Mouse (Mus musculus): ENCODE data around the gene Cds2. TPM values are rescaled to one million over a fixed set of nuclear protein-coding genes. Genes with fewer than 3 reads are reported as not detected.
"Not testable (repeated sequence)": the region's sequence is repeated elsewhere in the genome, so short reads cannot be mapped to it uniquely, and the experiment has no call there.

Cds2 gene
- polyA plus RNA-seq, 1 experiment from 2014 or later: 17.1 TPM

GRCm38 (mm10) chr2:132240457-132240856, 22.5 kb upstream of the Cds2 start:
- WGBS: 11% methylated on average over 8 of the region's 10 CpGs
- peaks cover 22% of the 10 kb centered on the region for H3K36me3 ChIP-seq (ENCODE audit: insufficient read depth)
- not testable (repeated sequence) for H3K27me3 ChIP-seq (ENCODE audit: insufficient read depth, low read length); H3K4me3 ChIP-seq (ENCODE audit: low read depth, low read length); H3K4me1 ChIP-seq (ENCODE audit: insufficient read depth); H3K9ac ChIP-seq; H3K27ac ChIP-seq (ENCODE audit: low read depth); H3K4me2 ChIP-seq; H3K9me3 ChIP-seq (ENCODE audit: low read depth, low read length)
- peak; percentile 77 for DNase-seq
- ATAC-seq (ENCODE audit: insufficient read depth): peak; percentile 55; the same call in 1 of the 2 replicates
- peak; percentile 67 for TF ChIP-seq CTCF (IDR thresholded peaks at IDR 0.05; ENCODE audit: low read depth)

- TF ChIP-seq CTCF (IDR thresholded peaks at IDR 0.05; ENCODE audit: low read depth): no peak
- H3K9me3 ChIP-seq (ENCODE audit: low read depth, low read length): no peaks in the 10 kb centered on the region
- H3K4me1 ChIP-seq (ENCODE audit: insufficient read depth): no peaks in the 10 kb centered on the region
- DNase-seq (no peak), ATAC-seq (ENCODE audit: insufficient read depth) (no peak)
- H3K27me3 ChIP-seq (ENCODE audit: insufficient read depth, low read length): no peaks in the 10 kb centered on the region
- WGBS: 92% methylated on average over 3 of the region's 3 CpGs
- H3K36me3 ChIP-seq (ENCODE audit: insufficient read depth): peaks cover 28% of the 10 kb centered on the region
- H3K27ac ChIP-seq (ENCODE audit: low read depth): no peak overlapping the region
- H3K4me2 ChIP-seq: no peak overlapping the region
- no peak overlapping the region for H3K4me3 ChIP-seq (ENCODE audit: low read depth, low read length)
- H3K9ac ChIP-seq: no peak overlapping the region
Observed at GRCm38 (mm10) chr2:132243370-132243769, 19.6 kb upstream of the Cds2 start.

- Histone ChIP-seq H3K4me3 (ENCODE audit: low read depth, low read length) (peak within 1 kb of the TSS; percentile 58), H3K9me3 (ENCODE audit: low read depth, low read length) (no peaks in the 10 kb centered on the region), H3K4me2 (peak within 1 kb of the TSS; percentile 84), H3K27me3 (ENCODE audit: insufficient read depth, low read length) (no peaks in the 10 kb centered on the region), H3K27ac (ENCODE audit: low read depth) (peak within 1 kb of the TSS; percentile 90), H3K36me3 (ENCODE audit: insufficient read depth) (peaks cover 53% of the 10 kb centered on the region), H3K9ac (peak within 1 kb of the TSS; percentile 79), H3K4me1 (ENCODE audit: insufficient read depth) (peaks cover 8% of the 10 kb centered on the region; the same call in 1 of the 2 replicates)
- peak; percentile 99 for DNase-seq
- peak; percentile 91 for ATAC-seq (ENCODE audit: insufficient read depth)
- peak; percentile 43; the same call in 1 of the 2 replicates for TF ChIP-seq CTCF (IDR thresholded peaks at IDR 0.05; ENCODE audit: low read depth)
- 5% methylated on average over 50 of the region's 50 CpGs for WGBS
Observed at GRCm38 (mm10) chr2:132247539-132248313, 15.2 kb upstream of the Cds2 start, which contains the start of gene Tmem230. Gene Tmem230 (minus strand): TSS chr2:132247807.

GRCm38 (mm10) chr2:132251911-132252310, 11.0 kb upstream of the Cds2 start:
- WGBS: 4% methylated on average over 8 of the region's 8 CpGs
- TF ChIP-seq CTCF (IDR thresholded peaks at IDR 0.05; ENCODE audit: low read depth): no peak
- ATAC-seq (ENCODE audit: insufficient read depth): no peak

GRCm38 (mm10) chr2:132252542-132253528, 10.1 kb upstream of the Cds2 start, which contains the start of gene Pcna:
Gene Pcna (minus strand): TSS chr2:132253314.
- Histone ChIP-seq H3K9ac (peak within 1 kb of the TSS; percentile 81), H3K4me2 (peak within 1 kb of the TSS; percentile 74), H3K4me3 (ENCODE audit: low read depth, low read length) (peak within 1 kb of the TSS; percentile 67), H3K4me1 (ENCODE audit: insufficient read depth) (peaks cover 8% of the 10 kb centered on the region), H3K27ac (ENCODE audit: low read depth) (peak within 1 kb of the TSS; percentile 91), H3K36me3 (ENCODE audit: insufficient read depth) (peaks cover 33% of the 10 kb centered on the region), H3K27me3 (ENCODE audit: insufficient read depth, low read length) (no peaks in the 10 kb centered on the region), H3K9me3 (ENCODE audit: low read depth, low read length) (no peaks in the 10 kb centered on the region)
- WGBS: under 1% methylated on average over 77 of the region's 79 CpGs
- no peak for TF ChIP-seq CTCF (IDR thresholded peaks at IDR 0.05; ENCODE audit: low read depth)
- peak; percentile 99 for ATAC-seq (ENCODE audit: insufficient read depth)
- DNase-seq: peak; percentile 99

More at GRCm38 (mm10) chr2:132251911-132252310, 11.0 kb upstream of the Cds2 start:
- H3K9ac ChIP-seq: peak overlapping the region; percentile 81
- H3K27me3 ChIP-seq (ENCODE audit: insufficient read depth, low read length): no peaks in the 10 kb centered on the region
- H3K36me3 ChIP-seq (ENCODE audit: insufficient read depth): peaks cover 34% of the 10 kb centered on the region
- no peak for DNase-seq
- peak overlapping the region; percentile 67 for H3K4me3 ChIP-seq (ENCODE audit: low read depth, low read length)
- peak overlapping the region; percentile 74 for H3K4me2 ChIP-seq
- H3K9me3 ChIP-seq (ENCODE audit: low read depth, low read length): no peaks in the 10 kb centered on the region
- H3K4me1 ChIP-seq (ENCODE audit: insufficient read depth): peaks cover 8% of the 10 kb centered on the region
- H3K27ac ChIP-seq (ENCODE audit: low read depth): peak overlapping the region; percentile 91

GRCm38 (mm10) chr2:132253603-132254002, 9.3 kb upstream of the Cds2 start:
- H3K9me3 ChIP-seq (ENCODE audit: low read depth, low read length): no peaks in the 10 kb centered on the region
- TF ChIP-seq CTCF (IDR thresholded peaks at IDR 0.05; ENCODE audit: low read depth): no peak
- WGBS: under 1% methylated on average over 7 of the region's 7 CpGs
- H3K9ac ChIP-seq: peak overlapping the region; percentile 57
- DNase-seq: peak; percentile 17
- no peaks in the 10 kb centered on the region for H3K27me3 ChIP-seq (ENCODE audit: insufficient read depth, low read length)
- H3K4me1 ChIP-seq (ENCODE audit: insufficient read depth): peaks cover 8% of the 10 kb centered on the region
- peaks cover 25% of the 10 kb centered on the region for H3K36me3 ChIP-seq (ENCODE audit: insufficient read depth)
- peak overlapping the region; percentile 91 for H3K27ac ChIP-seq (ENCODE audit: low read depth)
- ATAC-seq (ENCODE audit: insufficient read depth): no peak
- peak overlapping the region; percentile 67 for H3K4me3 ChIP-seq (ENCODE audit: low read depth, low read length)
- peak overlapping the region; percentile 67 for H3K4me2 ChIP-seq

Data from lung, embryonic 14.5 days (tissue).